Mouse (Mus musculus): Measurements from ENCODE around the gene Spem2. TPM values are rescaled to one million over a fixed set of nuclear protein-coding genes. Genes with fewer than 3 reads are reported as not detected.
A peak's percentile ranks its signal among the peaks of the same experiment; 100 is the strongest.

Spem2 gene
- polyA plus RNA-seq, 1 experiment from 2014 or later: not detected

DNA sequence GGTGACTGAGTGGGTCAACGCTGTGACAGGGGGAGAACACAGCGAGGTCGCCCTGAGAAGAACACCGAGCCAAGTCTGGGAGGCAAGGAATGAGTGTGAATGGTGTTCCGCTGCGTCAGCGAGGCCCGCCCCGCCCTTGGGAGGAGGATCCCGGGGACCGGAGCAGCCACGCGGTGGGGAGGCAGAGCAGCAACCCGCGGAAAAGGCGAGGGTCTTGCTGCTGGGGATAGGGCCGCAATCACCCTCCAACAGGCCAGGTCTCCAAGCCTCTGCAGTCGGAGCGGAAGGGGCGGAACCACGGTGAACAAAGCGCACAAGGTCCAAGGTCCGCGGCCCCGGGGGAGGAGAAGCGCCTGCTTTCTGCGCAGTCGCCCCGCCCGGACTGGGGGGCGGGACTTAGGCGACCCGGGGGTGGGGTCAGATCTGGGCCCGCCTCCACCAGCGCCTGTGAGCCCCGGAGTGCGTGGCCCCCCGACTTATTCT is 28.0 kb upstream of the Spem2 start, which contains the start of gene Plscr3:
TSS of gene Plscr3 (plus strand) at position 179 of the 483 bp plus-strand sequence.
- 0 out of 2 replicates have a peak, but pooled peaks cover 5% of the 10 kb centered on the region for H3K4me1 ChIP-seq (ENCODE audit: insufficient read depth)
- peak within 1 kb of the TSS; percentile 82 for H3K4me3 ChIP-seq (ENCODE audit: low read depth, low read length)
- no peaks in the 10 kb centered on the region for H3K27me3 ChIP-seq (ENCODE audit: insufficient read depth, low read length)
- H3K27ac ChIP-seq (ENCODE audit: low read depth): peak within 1 kb of the TSS; percentile 95
- H3K9ac ChIP-seq: peak within 1 kb of the TSS; percentile 90
- peaks cover 34% of the 10 kb centered on the region for H3K36me3 ChIP-seq (ENCODE audit: insufficient read depth)
- H3K4me2 ChIP-seq: peak within 1 kb of the TSS; percentile 83
- ATAC-seq (ENCODE audit: insufficient read depth) (peak; percentile 89), DNase-seq (peak; percentile 97)
- under 1% methylated on average over 35 of the region's 38 CpGs for WGBS
- no peaks in the 10 kb centered on the region for H3K9me3 ChIP-seq (ENCODE audit: low read depth, low read length)
- TF ChIP-seq CTCF (IDR thresholded peaks at IDR 0.05; ENCODE audit: low read depth): 0 out of 2 replicates have a peak, but pooled peaks have one; percentile 19

DNA sequence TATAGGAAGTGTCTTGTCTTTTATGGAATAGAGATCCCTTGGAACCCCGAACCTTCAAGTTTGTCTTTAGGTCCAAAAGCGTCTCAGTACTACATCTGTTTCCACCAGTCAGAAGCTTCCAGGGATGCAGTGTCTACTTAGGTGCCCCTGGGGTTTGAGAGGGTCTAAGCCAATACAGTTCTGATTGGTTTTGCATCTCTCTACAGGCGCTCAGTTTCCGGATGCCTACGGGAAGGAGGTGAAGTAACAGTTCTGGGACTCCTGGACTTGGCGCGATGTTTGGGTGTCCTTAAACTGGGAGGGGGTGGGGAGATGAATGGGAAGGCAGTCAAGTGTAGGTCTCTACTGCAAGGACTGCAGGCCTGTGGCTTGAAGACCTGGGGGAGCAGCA is 20.4 kb upstream of the Spem2 start:
- Histone ChIP-seq H3K36me3 (ENCODE audit: insufficient read depth) (peaks cover 3% of the 10 kb centered on the region; the same call in 1 of the 2 replicates), H3K4me1 (ENCODE audit: insufficient read depth) (peaks cover 17% of the 10 kb centered on the region; the same call in 1 of the 2 replicates), H3K27ac (ENCODE audit: low read depth) (peak overlapping the region; percentile 92), H3K9me3 (ENCODE audit: low read depth, low read length) (no peaks in the 10 kb centered on the region), H3K27me3 (ENCODE audit: insufficient read depth, low read length) (peaks cover 11% of the 10 kb centered on the region; the same call in 1 of the 2 replicates), H3K4me2 (peak overlapping the region; percentile 75), H3K4me3 (ENCODE audit: low read depth, low read length) (peak overlapping the region; percentile 73), H3K9ac (peak overlapping the region; percentile 80)
- DNase-seq (peak; percentile 59), ATAC-seq (ENCODE audit: insufficient read depth) (peak; percentile 15; the same call in 1 of the 2 replicates)
- 0% methylated on average over 7 of the region's 7 CpGs for WGBS
- no peak for TF ChIP-seq CTCF (IDR thresholded peaks at IDR 0.05; ENCODE audit: low read depth)

DNA sequence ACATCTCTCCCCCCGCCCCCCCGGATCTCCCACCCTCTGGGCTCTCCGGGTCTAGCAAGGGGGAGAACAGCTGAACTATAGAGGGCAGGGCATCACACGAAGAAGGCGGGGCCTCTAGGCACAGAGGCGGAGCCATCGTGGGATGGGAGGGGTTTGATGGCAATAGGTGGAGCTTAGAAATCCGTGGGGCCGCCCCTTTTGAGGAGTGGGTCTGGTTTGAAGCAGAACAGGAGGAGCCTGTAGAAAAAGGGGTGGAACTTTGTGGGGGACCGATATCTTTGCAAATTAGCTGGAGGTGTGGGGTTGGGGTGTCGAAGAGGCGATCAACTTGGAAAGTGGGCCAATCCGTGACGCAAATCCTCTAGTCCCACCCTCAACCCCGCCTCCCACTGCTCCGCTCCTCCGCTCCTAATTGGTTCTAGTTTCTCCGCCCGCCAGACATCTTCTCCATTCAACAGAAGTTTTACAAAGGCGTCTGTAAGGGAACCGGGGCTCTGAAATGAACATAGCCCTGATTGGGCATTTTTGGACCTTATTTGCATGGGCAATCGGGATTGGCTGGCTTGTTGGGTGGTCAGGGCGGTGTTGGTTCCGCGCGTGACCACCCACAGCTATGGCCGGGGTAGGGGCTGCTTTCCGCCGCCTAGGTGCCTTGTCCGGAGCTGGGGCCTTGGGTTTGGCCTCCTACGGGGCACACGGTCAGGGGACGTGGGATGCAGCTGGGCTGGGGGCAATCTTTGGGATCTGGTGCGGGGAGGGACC is 19.9 kb upstream of the Spem2 start, which contains the start of gene Tmem256:
TSS of gene Tmem256 (plus strand) at position 563 of the 762 bp plus-strand sequence.
- Histone ChIP-seq H3K27ac (ENCODE audit: low read depth) (peak within 1 kb of the TSS; percentile 92), H3K4me2 (peak within 1 kb of the TSS; percentile 75), H3K9me3 (ENCODE audit: low read depth, low read length) (no peaks in the 10 kb centered on the region), H3K9ac (peak within 1 kb of the TSS; percentile 80), H3K36me3 (ENCODE audit: insufficient read depth) (peaks cover 9% of the 10 kb centered on the region), H3K4me1 (ENCODE audit: insufficient read depth) (peaks cover 19% of the 10 kb centered on the region; the same call in 1 of the 2 replicates), H3K27me3 (ENCODE audit: insufficient read depth, low read length) (peaks cover 14% of the 10 kb centered on the region; the same call in 1 of the 2 replicates), H3K4me3 (ENCODE audit: low read depth, low read length) (peak within 1 kb of the TSS; percentile 73)
- DNase-seq (peak; percentile 98), ATAC-seq (ENCODE audit: insufficient read depth) (peak; percentile 91)
- whole genome bisulfite sequencing: under 1% methylated on average over 34 of the region's 34 CpGs
- TF ChIP-seq CTCF (IDR thresholded peaks at IDR 0.05; ENCODE audit: low read depth): no peak

DNA sequence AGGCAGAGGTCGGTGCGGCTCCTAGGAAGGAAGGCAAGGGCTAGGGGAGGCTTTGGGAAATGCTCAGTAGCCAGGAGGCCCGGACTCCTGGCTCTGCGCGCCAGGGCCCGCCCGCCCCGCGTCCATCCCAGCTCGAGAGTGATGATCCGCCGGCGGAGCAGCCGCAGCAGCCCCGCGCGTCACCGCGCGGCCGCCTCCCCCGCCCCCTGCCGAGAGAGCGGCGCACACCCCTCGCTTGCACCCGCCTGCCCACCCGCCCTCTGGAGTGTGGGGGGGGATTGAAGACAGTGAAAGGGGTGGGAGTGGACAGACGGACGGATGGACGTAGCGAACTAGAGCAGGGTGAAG is 19.3 kb upstream of the Spem2 start, which contains the start of gene Nlgn2:
TSS of gene Nlgn2 (minus strand) at position 181 of the 348 bp plus-strand sequence.
- DNase-seq (no peak), ATAC-seq (ENCODE audit: insufficient read depth) (no peak)
- peak within 1 kb of the TSS; percentile 80 for H3K9ac ChIP-seq
- H3K4me2 ChIP-seq: peak within 1 kb of the TSS; percentile 75
- H3K4me3 ChIP-seq (ENCODE audit: low read depth, low read length): peak within 1 kb of the TSS; percentile 73
- H3K27me3 ChIP-seq (ENCODE audit: insufficient read depth, low read length): peaks cover 14% of the 10 kb centered on the region; the same call in 1 of the 2 replicates
- no peaks in the 10 kb centered on the region for H3K9me3 ChIP-seq (ENCODE audit: low read depth, low read length)
- peaks cover 14% of the 10 kb centered on the region for H3K36me3 ChIP-seq (ENCODE audit: insufficient read depth)
- peak within 1 kb of the TSS; percentile 92 for H3K27ac ChIP-seq (ENCODE audit: low read depth)
- H3K4me1 ChIP-seq (ENCODE audit: insufficient read depth): peaks cover 19% of the 10 kb centered on the region; the same call in 1 of the 2 replicates
- peak; percentile 17; the same call in 1 of the 2 replicates for TF ChIP-seq CTCF (IDR thresholded peaks at IDR 0.05; ENCODE audit: low read depth)
- WGBS: 0% methylated on average over 32 of the region's 32 CpGs

DNA sequence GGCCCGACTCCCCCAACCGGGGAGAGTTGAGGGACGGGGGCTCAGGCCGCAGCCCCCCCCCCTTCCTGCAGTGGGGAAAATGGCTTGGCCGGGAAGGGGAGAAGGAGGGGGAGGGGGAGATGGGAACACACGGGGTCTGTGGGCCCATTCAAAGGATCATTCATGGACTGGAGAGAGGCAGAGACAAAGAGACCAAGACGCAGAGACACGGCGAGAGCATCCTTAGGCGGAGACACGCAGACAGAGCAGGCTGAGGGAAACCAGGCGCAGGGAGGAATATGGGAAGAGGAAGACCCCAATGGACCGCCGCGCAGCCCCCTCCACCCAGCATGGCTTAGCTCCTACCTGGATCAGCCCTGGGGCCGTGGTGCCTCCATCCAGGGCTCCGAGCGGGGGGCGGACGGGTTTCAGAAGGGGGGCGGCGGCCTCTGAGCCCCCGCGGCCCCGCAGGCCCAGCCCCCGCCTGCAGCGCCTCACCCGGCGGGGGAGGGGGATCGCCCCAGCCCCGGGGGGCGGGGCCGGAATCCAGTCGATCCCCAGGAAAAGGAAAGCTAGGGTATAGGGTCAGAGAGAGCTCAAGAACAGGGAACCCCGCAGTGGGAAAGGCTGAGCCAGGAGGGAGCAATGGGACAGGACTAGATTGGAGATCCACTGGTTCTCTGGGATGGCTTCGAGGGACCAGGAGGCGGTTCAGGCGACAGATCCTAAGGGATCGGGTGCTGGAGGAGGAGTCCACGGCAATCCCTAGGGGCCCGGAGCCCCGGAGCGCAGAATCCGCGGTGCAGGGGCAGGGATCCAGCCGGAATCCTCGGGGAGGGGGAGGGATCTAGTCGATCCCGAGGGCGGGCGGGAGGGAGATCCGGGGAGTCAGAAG is 18.7 kb upstream of the Spem2 start:
- H3K27ac ChIP-seq (ENCODE audit: low read depth): peak overlapping the region; percentile 92
- DNase-seq (peak; percentile 72), ATAC-seq (ENCODE audit: insufficient read depth) (peak; percentile 3; the same call in 1 of the 2 replicates)
- H3K4me1 ChIP-seq (ENCODE audit: insufficient read depth): peaks cover 19% of the 10 kb centered on the region; the same call in 1 of the 2 replicates
- H3K36me3 ChIP-seq (ENCODE audit: insufficient read depth): peaks cover 21% of the 10 kb centered on the region
- H3K27me3 ChIP-seq (ENCODE audit: insufficient read depth, low read length): peaks cover 14% of the 10 kb centered on the region; the same call in 1 of the 2 replicates
- no peaks in the 10 kb centered on the region for H3K9me3 ChIP-seq (ENCODE audit: low read depth, low read length)
- H3K4me3 ChIP-seq (ENCODE audit: low read depth, low read length): peak overlapping the region; percentile 73
- H3K9ac ChIP-seq: peak overlapping the region; percentile 74
- peak overlapping the region; percentile 75 for H3K4me2 ChIP-seq
- 1% methylated on average over 52 of the region's 52 CpGs for WGBS
- TF ChIP-seq CTCF (IDR thresholded peaks at IDR 0.05; ENCODE audit: low read depth): no peak

DNA sequence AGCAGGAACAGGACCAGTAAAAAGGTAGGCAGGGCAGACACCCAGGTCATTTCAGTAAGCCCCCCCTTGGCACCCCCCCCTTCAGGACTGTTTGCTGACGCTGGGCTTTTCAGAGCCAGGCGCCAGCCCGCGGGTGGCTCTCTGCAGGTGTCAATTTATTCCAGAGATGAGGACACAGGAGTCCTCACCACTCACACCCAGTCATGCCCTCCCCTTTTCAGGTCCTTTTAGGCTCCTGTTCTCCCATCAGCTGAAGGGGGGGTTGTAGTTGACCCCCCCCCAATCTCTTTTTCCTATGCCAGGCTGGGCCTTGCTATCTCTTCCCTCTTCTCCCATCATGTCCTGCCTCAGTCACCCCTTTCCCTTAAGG is 17.7 kb upstream of the Spem2 start:
- Histone ChIP-seq H3K9me3 (ENCODE audit: low read depth, low read length) (no peaks in the 10 kb centered on the region), H3K27me3 (ENCODE audit: insufficient read depth, low read length) (peaks cover 14% of the 10 kb centered on the region; the same call in 1 of the 2 replicates), H3K4me3 (ENCODE audit: low read depth, low read length) (peak overlapping the region; percentile 73), H3K4me2 (peak overlapping the region; percentile 75), H3K27ac (ENCODE audit: low read depth) (no peak overlapping the region), H3K36me3 (ENCODE audit: insufficient read depth) (peaks cover 21% of the 10 kb centered on the region), H3K9ac (peak overlapping the region; percentile 20; the same call in 1 of the 2 replicates), H3K4me1 (ENCODE audit: insufficient read depth) (peaks cover 19% of the 10 kb centered on the region; the same call in 1 of the 2 replicates)
- WGBS: 8% methylated on average over 3 of the region's 4 CpGs
- ATAC-seq (ENCODE audit: insufficient read depth) (no peak), DNase-seq (no peak)
- TF ChIP-seq CTCF (IDR thresholded peaks at IDR 0.05; ENCODE audit: low read depth): no peak
